Mouse (Mus musculus): ENCODE data around the gene Bcr. TPM values are rescaled to one million over a fixed set of nuclear protein-coding genes. Genes with fewer than 3 reads are reported as not detected.

Bcr gene
- polyA plus RNA-seq, 1 experiment, result 15.1 TPM

DNA sequence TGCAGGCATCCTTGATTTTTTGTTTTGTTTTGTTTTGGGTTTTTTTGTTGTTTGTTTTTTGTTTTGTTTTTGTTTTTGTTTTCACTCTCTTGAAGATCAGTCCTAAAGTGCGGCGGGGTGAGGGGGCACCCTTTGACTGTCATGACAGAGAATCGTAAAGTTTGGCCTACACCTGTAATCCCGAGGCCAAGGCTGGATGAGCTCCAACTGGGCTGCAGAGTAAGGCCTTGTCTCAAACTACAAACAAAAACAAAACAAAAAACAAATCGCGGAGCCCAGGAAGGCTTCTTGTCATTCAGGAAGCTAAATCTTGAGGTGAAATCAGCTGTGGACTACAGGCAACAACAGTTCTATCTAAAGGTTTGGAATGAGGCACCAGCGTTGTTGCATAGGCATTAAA lies 152.6 kb downstream of the Bcr start:
- peak overlapping the region; percentile 82 for H3K4me3 ChIP-seq (ENCODE audit: insufficient read depth, low read length)
- TF ChIP-seq POLR2A (IDR thresholded peaks at IDR 0.05; ENCODE audit: low read depth, low read length) (no peak), CTCF (IDR thresholded peaks at IDR 0.05; ENCODE audit: borderline replicate concordance, insufficient read depth, low read length) (no peak)
- H3K27ac ChIP-seq (ENCODE audit: insufficient read depth, low read length), result no peak overlapping the region

GRCm38 (mm10) chr10:75220722-75221121 lies 160.3 kb downstream of the Bcr start:
- Histone ChIP-seq H3K4me3 (ENCODE audit: insufficient read depth, low read length) (no peak overlapping the region), H3K27ac (ENCODE audit: insufficient read depth, low read length) (no peak overlapping the region), H3K4me1 (ENCODE audit: control insufficient read depth, insufficient read depth, low read length) (peaks cover 10% of the 10 kb centered on the region)
- TF ChIP-seq POLR2A (IDR thresholded peaks at IDR 0.05; ENCODE audit: low read depth, low read length), result no peak
- no peak for TF ChIP-seq CTCF (IDR thresholded peaks at IDR 0.05; ENCODE audit: borderline replicate concordance, insufficient read depth, low read length)

More for the DNA sequence above, 152.6 kb downstream of the Bcr start:
- H3K4me1 ChIP-seq (ENCODE audit: control insufficient read depth, insufficient read depth, low read length), result peaks cover 2% of the 10 kb centered on the region; the same call in 1 of the 2 replicates

GRCm38 (mm10) chr10:75221936-75222610 lies 161.7 kb downstream of the Bcr start:
- Histone ChIP-seq H3K4me1 (ENCODE audit: control insufficient read depth, insufficient read depth, low read length) (peaks cover 10% of the 10 kb centered on the region), H3K27ac (ENCODE audit: insufficient read depth, low read length) (peak overlapping the region; percentile 90), H3K4me3 (ENCODE audit: insufficient read depth, low read length) (no peak overlapping the region)
- TF ChIP-seq POLR2A (IDR thresholded peaks at IDR 0.05; ENCODE audit: low read depth, low read length), result no peak
- TF ChIP-seq CTCF (IDR thresholded peaks at IDR 0.05; ENCODE audit: borderline replicate concordance, insufficient read depth, low read length), result no peak

GRCm38 (mm10) chr10:75222611-75222998 lies 162.2 kb downstream of the Bcr start:
- no peak overlapping the region for H3K4me3 ChIP-seq (ENCODE audit: insufficient read depth, low read length)
- H3K27ac ChIP-seq (ENCODE audit: insufficient read depth, low read length), result peak overlapping the region; percentile 90
- TF ChIP-seq POLR2A (IDR thresholded peaks at IDR 0.05; ENCODE audit: low read depth, low read length) (no peak), CTCF (IDR thresholded peaks at IDR 0.05; ENCODE audit: borderline replicate concordance, insufficient read depth, low read length) (no peak)
- H3K4me1 ChIP-seq (ENCODE audit: control insufficient read depth, insufficient read depth, low read length), result peaks cover 10% of the 10 kb centered on the region

GRCm38 (mm10) chr10:75224154-75224553 lies 163.8 kb downstream of the Bcr start:
- no peak overlapping the region for H3K4me3 ChIP-seq (ENCODE audit: insufficient read depth, low read length)
- no peak overlapping the region for H3K27ac ChIP-seq (ENCODE audit: insufficient read depth, low read length)
- TF ChIP-seq CTCF (IDR thresholded peaks at IDR 0.05; ENCODE audit: borderline replicate concordance, insufficient read depth, low read length), result no peak
- TF ChIP-seq POLR2A (IDR thresholded peaks at IDR 0.05; ENCODE audit: low read depth, low read length), result no peak
- peaks cover 10% of the 10 kb centered on the region for H3K4me1 ChIP-seq (ENCODE audit: control insufficient read depth, insufficient read depth, low read length)

DNA sequence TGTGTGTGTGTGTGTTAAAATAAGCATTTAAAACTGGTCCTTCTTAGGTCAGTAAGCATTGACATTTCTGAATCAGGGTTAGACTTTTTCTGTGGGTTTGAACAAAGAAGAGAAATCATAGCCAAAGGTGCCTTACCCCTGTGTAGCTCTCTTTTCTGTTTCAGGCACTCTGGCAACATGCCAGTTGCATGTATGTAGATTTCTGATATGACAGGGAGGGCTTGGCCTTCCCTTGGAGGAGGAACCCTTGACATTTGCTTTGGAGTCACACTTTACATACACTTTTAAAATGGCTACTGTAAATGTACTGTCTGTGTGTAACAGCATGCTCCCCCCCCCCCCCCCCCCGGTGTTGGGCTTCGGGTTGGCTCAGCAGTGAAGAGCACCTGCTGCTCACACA lies 164.2 kb downstream of the Bcr start:
- Histone ChIP-seq H3K4me1 (ENCODE audit: control insufficient read depth, insufficient read depth, low read length) (peaks cover 10% of the 10 kb centered on the region), H3K27ac (ENCODE audit: insufficient read depth, low read length) (no peak overlapping the region), H3K4me3 (ENCODE audit: insufficient read depth, low read length) (no peak overlapping the region)
- TF ChIP-seq POLR2A (IDR thresholded peaks at IDR 0.05; ENCODE audit: low read depth, low read length) (no peak), CTCF (IDR thresholded peaks at IDR 0.05; ENCODE audit: borderline replicate concordance, insufficient read depth, low read length) (no peak)

DNA sequence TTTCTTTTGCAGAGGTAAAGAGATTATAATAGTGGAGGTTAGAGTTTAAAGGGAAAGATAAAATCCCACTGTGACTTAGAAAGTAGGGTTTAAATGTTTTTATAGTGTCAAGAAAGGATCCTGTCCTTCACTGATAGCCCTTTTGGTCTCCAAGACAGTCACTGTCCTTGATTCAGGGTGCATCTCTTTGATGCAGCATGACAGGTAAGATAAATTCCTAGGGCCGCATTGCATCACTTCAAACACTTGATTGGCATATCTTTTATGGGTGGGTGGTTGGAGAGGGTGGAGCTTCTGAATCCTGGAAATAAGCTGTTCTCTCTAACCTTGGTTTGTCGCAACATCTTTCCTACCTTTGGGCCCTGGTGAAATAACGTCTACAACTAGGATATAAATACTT lies 167.0 kb downstream of the Bcr start:
- Histone ChIP-seq H3K27ac (ENCODE audit: insufficient read depth, low read length) (no peak overlapping the region), H3K4me1 (ENCODE audit: control insufficient read depth, insufficient read depth, low read length) (peaks cover 5% of the 10 kb centered on the region), H3K4me3 (ENCODE audit: insufficient read depth, low read length) (no peak overlapping the region)
- TF ChIP-seq CTCF (IDR thresholded peaks at IDR 0.05; ENCODE audit: borderline replicate concordance, insufficient read depth, low read length) (no peak), POLR2A (IDR thresholded peaks at IDR 0.05; ENCODE audit: low read depth, low read length) (no peak)

GRCm38 (mm10) chr10:75230572-75230971 lies 170.2 kb downstream of the Bcr start:
- TF ChIP-seq POLR2A (IDR thresholded peaks at IDR 0.05; ENCODE audit: low read depth, low read length) (no peak), CTCF (IDR thresholded peaks at IDR 0.05; ENCODE audit: borderline replicate concordance, insufficient read depth, low read length) (no peak)
- Histone ChIP-seq H3K4me1 (ENCODE audit: control insufficient read depth, insufficient read depth, low read length) (no peaks in the 10 kb centered on the region), H3K4me3 (ENCODE audit: insufficient read depth, low read length) (no peak overlapping the region), H3K27ac (ENCODE audit: insufficient read depth, low read length) (no peak overlapping the region)

- TF ChIP-seq POLR2A (IDR thresholded peaks at IDR 0.05; ENCODE audit: low read depth, low read length) (no peak), CTCF (IDR thresholded peaks at IDR 0.05; ENCODE audit: borderline replicate concordance, insufficient read depth, low read length) (no peak)
Measured at GRCm38 (mm10) chr10:75231876-75232275, 171.5 kb downstream of the Bcr start.

GRCm38 (mm10) chr10:75232612-75233155 lies 172.3 kb downstream of the Bcr start:
- no peak overlapping the region for H3K27ac ChIP-seq (ENCODE audit: insufficient read depth, low read length)
- H3K4me3 ChIP-seq (ENCODE audit: insufficient read depth, low read length), result no peak overlapping the region
- no peaks in the 10 kb centered on the region for H3K4me1 ChIP-seq (ENCODE audit: control insufficient read depth, insufficient read depth, low read length)
- TF ChIP-seq POLR2A (IDR thresholded peaks at IDR 0.05; ENCODE audit: low read depth, low read length), result no peak
- TF ChIP-seq CTCF (IDR thresholded peaks at IDR 0.05; ENCODE audit: borderline replicate concordance, insufficient read depth, low read length), result no peak

More at GRCm38 (mm10) chr10:75231876-75232275, 171.5 kb downstream of the Bcr start:
- Histone ChIP-seq H3K4me3 (ENCODE audit: insufficient read depth, low read length) (no peak overlapping the region), H3K4me1 (ENCODE audit: control insufficient read depth, insufficient read depth, low read length) (no peaks in the 10 kb centered on the region), H3K27ac (ENCODE audit: insufficient read depth, low read length) (no peak overlapping the region)
